Mouse (Mus musculus): ENCODE results near the gene Cd200r2. TPM values are rescaled to one million over a fixed set of nuclear protein-coding genes. Genes with fewer than 3 reads are reported as not detected.
"Not testable (repeated sequence)": the region's sequence is repeated elsewhere in the genome, so short reads cannot be mapped to it uniquely, and the experiment has no call there.

Gene Cd200r2
- polyA plus RNA-seq (2016; fragmentation: Nextera tagmentation; extraction: Ambion mirVana): not detected in 2 replicates

DNA sequence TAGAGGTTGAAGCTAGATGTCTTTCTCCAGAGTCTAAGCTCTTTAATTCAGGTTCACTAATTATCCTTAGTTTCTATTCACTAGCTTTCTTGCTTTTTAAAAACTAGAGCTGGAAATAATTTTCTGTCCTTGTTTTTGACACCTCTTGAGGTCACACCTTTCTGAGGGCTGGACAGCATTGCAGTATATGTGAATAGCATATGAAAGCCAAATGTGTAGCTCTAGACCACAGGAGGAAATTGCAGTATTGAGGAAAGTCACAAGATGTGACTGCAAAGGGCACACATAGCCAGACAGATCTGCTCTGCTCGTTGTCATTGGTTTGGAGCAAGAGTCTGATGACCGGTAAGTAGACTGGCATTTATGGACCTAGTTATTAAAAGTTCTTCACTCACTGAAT lies at the start of gene Cd200r2:
TSS of gene Cd200r2 (plus strand) at position 301 of the 400 bp plus-strand sequence.
- no peaks in the 10 kb centered on the region for H3K4me1 ChIP-seq
- WGBS: 94% methylated on average over 2 of the region's 2 CpGs
- no peak within 1 kb of the TSS for H3K4me2 ChIP-seq (replicated peaks)
- no peak for ATAC-seq (ENCODE audit: low FRiP score, low read depth)
- H3K27me3 ChIP-seq (replicated peaks): no peaks in the 10 kb centered on the region
- H3K36me3 ChIP-seq: no peaks in the 10 kb centered on the region
- H3K9ac ChIP-seq: no peak within 1 kb of the TSS
- H3K9me3 ChIP-seq: no peaks in the 10 kb centered on the region
- no peak within 1 kb of the TSS for H3K4me3 ChIP-seq
- H3K27ac ChIP-seq: no peak within 1 kb of the TSS

DNA sequence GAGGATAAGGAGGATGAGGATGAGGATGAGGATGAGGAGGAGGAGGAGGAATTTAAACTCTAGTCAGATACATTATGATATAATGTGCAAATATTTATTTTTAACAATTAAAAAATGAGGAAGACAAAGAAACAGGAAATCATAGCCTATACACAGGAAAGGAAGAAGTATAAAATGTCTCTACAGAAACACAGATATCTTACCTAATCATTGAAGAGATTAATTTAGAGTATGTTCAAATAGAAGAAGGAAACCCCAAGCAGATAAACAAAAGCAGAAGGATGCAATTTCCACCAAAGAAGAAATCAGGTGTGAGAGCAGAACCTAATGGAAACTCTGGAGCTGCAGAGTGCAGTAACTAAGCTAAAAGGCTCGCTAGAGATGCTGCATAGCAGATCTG lies 48.9 kb upstream of the Cd200r2 start:
- H3K9ac ChIP-seq: no peak overlapping the region
- H3K27me3 ChIP-seq (replicated peaks): no peaks in the 10 kb centered on the region
- H3K4me3 ChIP-seq: no peak overlapping the region
- H3K27ac ChIP-seq: no peak overlapping the region
- no peak overlapping the region for H3K4me2 ChIP-seq (replicated peaks)
- no peaks in the 10 kb centered on the region for H3K36me3 ChIP-seq
- WGBS: 56% methylated on average over 1 of the region's 1 CpGs
- no peaks in the 10 kb centered on the region for H3K4me1 ChIP-seq
- H3K9me3 ChIP-seq: no peaks in the 10 kb centered on the region
- no peak for ATAC-seq (ENCODE audit: low FRiP score, low read depth)

DNA sequence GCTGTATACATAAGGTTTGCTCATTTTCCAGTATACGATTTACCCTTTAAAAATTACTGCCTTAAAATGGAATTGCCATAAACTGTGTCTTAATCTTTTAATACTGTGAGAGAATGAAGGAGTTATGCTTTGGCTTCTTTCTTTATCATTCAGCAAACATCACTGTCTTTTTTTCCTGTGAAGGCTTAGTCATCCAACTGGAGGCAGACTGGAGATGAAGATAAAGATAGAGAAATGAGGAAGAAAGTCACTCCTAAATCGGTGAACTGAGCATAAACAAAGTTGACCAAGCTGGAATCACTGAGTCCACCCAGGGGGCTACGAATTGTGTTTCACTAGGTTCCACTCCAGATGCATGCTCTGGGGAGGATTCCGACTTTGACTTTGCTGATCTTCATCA lies 46.4 kb upstream of the Cd200r2 start:
- H3K27me3 ChIP-seq (replicated peaks): no peaks in the 10 kb centered on the region
- no peaks in the 10 kb centered on the region for H3K9me3 ChIP-seq
- no peaks in the 10 kb centered on the region for H3K36me3 ChIP-seq
- H3K4me3 ChIP-seq: no peak overlapping the region
- no peak overlapping the region for H3K4me2 ChIP-seq (replicated peaks)
- no peak overlapping the region for H3K9ac ChIP-seq
- H3K27ac ChIP-seq: no peak overlapping the region
- no peak for ATAC-seq (ENCODE audit: low FRiP score, low read depth)
- no peaks in the 10 kb centered on the region for H3K4me1 ChIP-seq
- WGBS: 83% methylated on average over 4 of the region's 4 CpGs

DNA sequence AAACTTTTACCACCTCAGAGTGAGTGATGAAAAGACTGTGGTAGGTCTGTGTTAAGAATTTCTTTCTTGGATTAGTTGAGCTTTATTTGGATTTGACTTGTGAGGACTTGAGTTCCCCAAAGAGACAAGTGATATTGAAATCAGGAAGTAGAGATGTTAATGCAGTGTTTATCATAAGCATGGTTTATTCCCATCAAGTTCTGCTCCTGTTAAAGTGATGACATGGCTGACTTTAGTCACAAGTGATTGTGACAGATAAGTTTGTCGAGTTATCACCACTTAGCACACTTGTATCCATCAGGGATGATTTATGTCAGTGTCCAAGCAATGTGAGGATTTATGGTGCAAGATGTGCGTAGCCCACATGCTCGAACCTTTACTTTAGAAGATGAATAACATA lies 34.6 kb upstream of the Cd200r2 start:
- 78% methylated on average over 3 of the region's 3 CpGs for WGBS
- no peak for ATAC-seq (ENCODE audit: low FRiP score, low read depth)
- Histone ChIP-seq H3K9me3 (no peaks in the 10 kb centered on the region), H3K36me3 (no peaks in the 10 kb centered on the region), H3K27ac (no peak overlapping the region), H3K4me2 (replicated peaks) (no peak overlapping the region), H3K27me3 (replicated peaks) (no peaks in the 10 kb centered on the region), H3K9ac (no peak overlapping the region), H3K4me3 (no peak overlapping the region), H3K4me1 (no peaks in the 10 kb centered on the region)

DNA sequence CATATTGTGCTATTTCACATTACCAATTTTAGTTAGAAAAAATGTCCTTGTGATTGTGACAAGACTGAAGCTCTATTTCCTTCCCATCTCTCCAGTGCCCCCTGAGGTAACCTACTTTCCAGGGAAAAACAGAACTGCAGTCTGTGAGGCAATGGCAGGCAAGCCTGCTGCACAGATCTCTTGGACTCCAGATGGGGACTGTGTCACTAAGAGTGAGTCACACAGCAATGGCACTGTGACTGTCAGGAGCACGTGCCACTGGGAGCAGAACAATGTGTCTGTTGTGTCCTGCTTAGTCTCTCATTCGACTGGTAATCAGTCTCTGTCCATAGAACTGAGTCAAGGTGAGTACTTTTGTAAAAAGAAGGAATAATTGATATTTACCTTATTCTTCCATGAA lies 33.7 kb upstream of the Cd200r2 start:
- not testable (repeated sequence) for H3K4me3 ChIP-seq; H3K4me2 ChIP-seq (replicated peaks); H3K4me1 ChIP-seq; H3K9me3 ChIP-seq; H3K27ac ChIP-seq; ATAC-seq (ENCODE audit: low FRiP score, low read depth); H3K9ac ChIP-seq; H3K36me3 ChIP-seq; H3K27me3 ChIP-seq (replicated peaks)
- WGBS: 50% methylated on average over 2 of the region's 2 CpGs

DNA sequence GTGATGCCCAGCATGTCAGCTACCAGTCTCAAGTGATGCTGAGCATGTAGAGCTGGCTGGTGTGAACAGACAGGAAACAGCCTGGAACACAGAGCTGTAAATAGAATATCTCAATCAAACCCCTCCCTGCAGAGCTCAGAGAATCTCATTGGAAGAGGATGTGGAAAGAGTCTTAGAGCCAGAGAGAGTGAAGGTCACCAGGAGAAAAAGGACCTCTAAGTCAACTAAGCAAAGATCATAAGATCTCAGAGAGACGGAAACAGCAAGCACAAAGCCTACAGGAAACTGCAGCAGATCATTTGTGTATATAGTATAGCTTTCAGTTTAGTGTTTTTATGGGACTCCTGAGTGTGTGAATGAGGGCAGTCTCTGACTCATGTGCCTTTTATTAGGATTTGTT lies 8.3 kb downstream of the Cd200r2 start:
- H3K4me1 ChIP-seq: no peaks in the 10 kb centered on the region
- no peaks in the 10 kb centered on the region for H3K9me3 ChIP-seq
- no peak overlapping the region for H3K4me2 ChIP-seq (replicated peaks)
- no peaks in the 10 kb centered on the region for H3K36me3 ChIP-seq
- ATAC-seq (ENCODE audit: low FRiP score, low read depth): no peak
- no peaks in the 10 kb centered on the region for H3K27me3 ChIP-seq (replicated peaks)
- no peak overlapping the region for H3K9ac ChIP-seq
- H3K4me3 ChIP-seq: no peak overlapping the region
- WGBS: 76% methylated on average over 1 of the region's 1 CpGs
- H3K27ac ChIP-seq: no peak overlapping the region

DNA sequence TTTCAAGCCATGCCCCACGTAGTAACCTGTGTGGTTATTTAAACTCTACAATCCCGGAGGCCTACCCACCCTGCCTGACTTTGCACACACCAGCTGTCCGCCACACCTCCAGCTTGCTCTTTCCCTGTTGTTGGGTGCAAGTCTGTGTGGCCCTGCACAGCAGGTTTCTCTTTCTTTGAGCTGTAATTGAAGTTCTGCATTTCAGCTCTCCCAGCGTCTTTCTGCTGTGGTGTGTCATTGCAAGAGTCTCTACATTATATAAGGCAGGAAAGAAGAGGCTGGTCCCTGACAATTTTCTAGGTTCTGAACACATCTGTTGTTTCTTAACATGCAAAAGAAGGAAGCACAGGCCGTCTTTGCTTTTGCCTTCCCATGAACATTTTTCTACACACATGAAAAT lies 9.7 kb downstream of the Cd200r2 start:
- 71% methylated on average over 5 of the region's 5 CpGs for WGBS
- ATAC-seq (ENCODE audit: low FRiP score, low read depth): no peak
- no peaks in the 10 kb centered on the region for H3K27me3 ChIP-seq (replicated peaks)
- H3K9me3 ChIP-seq: no peaks in the 10 kb centered on the region
- no peaks in the 10 kb centered on the region for H3K4me1 ChIP-seq
- no peak overlapping the region for H3K9ac ChIP-seq
- H3K27ac ChIP-seq: no peak overlapping the region
- H3K36me3 ChIP-seq: no peaks in the 10 kb centered on the region
- no peak overlapping the region for H3K4me3 ChIP-seq
- no peak overlapping the region for H3K4me2 ChIP-seq (replicated peaks)

DNA sequence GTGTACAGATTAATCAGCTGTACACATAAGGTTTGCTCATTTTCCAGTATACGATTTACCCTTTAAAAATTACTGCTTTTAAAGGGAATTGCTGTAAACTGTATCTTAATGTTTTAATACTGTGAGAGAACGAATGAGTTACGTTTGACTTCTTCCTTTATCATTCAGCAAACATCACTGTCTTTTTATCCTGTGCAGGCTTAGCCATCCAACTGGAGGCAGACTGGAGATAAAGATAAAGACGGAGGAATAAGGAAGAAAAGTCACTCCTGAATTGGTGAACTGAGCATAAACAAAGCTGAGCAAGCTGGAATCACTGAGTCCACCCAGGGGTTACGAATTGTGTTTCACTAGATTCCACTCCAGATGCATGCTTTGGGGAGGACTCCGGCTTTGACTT lies 10.7 kb downstream of the Cd200r2 start:
- no peak for ATAC-seq (ENCODE audit: low FRiP score, low read depth)
- Histone ChIP-seq H3K9ac (no peak overlapping the region), H3K36me3 (no peaks in the 10 kb centered on the region), H3K27ac (no peak overlapping the region), H3K4me1 (no peaks in the 10 kb centered on the region), H3K4me3 (no peak overlapping the region), H3K27me3 (replicated peaks) (no peaks in the 10 kb centered on the region), H3K4me2 (replicated peaks) (no peak overlapping the region), H3K9me3 (no peaks in the 10 kb centered on the region)
- 88% methylated on average over 6 of the region's 6 CpGs for WGBS

DNA sequence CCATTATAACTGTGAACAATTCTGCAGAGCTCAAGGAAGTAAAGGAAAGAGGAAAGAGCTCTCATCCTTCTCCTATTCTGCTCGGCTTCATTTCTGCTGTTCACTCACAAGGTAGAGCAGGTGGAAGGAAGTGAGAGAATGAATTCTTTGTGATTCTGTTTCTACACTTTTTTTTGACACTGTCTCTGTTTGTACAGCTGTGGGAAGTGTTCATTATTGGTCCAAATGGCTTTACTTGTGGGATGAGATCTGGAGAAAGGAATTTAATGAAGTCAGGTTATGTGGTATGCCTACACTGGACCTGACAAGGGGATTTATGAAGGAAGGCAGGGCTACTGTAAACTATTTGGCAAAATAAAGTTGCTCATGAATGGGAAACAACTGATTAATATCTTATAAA lies 23.9 kb downstream of the Cd200r2 start:
- H3K27ac ChIP-seq: no peak overlapping the region
- H3K4me3 ChIP-seq: no peak overlapping the region
- H3K9ac ChIP-seq: no peak overlapping the region
- H3K36me3 ChIP-seq: no peaks in the 10 kb centered on the region
- 57% methylated on average over 1 of the region's 1 CpGs for WGBS
- ATAC-seq (ENCODE audit: low FRiP score, low read depth): no peak
- no peaks in the 10 kb centered on the region for H3K4me1 ChIP-seq
- no peak overlapping the region for H3K4me2 ChIP-seq (replicated peaks)
- H3K9me3 ChIP-seq: no peaks in the 10 kb centered on the region
- H3K27me3 ChIP-seq (replicated peaks): no peaks in the 10 kb centered on the region

DNA sequence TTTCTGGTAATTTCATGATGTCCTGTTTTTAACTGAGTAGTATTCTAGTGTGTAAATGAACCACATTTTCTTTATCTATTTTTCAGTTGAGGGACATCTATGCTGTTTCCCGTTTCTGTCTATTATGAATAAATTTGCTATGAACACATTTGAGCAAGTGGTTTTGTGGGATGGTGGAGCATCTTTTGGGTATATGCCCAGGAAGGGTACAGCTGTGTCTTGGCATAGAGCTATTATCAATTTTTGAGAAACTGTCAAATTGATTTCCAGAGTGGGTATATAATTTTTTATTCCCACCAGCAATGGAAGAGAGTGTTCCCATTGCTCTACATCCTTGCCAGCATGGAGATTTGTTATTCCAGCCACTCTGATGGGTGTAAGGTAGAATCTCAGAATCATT lies 65.1 kb downstream of the Cd200r2 start:
- Histone ChIP-seq H3K36me3 (no peaks in the 10 kb centered on the region), H3K4me3 (no peak overlapping the region), H3K4me1 (no peaks in the 10 kb centered on the region), H3K9me3 (no peaks in the 10 kb centered on the region), H3K27me3 (replicated peaks) (no peaks in the 10 kb centered on the region), H3K4me2 (replicated peaks) (no peak overlapping the region), H3K9ac (no peak overlapping the region), H3K27ac (no peak overlapping the region)
- WGBS: 83% methylated on average over 1 of the region's 1 CpGs
- no peak for ATAC-seq (ENCODE audit: low FRiP score, low read depth)

DNA sequence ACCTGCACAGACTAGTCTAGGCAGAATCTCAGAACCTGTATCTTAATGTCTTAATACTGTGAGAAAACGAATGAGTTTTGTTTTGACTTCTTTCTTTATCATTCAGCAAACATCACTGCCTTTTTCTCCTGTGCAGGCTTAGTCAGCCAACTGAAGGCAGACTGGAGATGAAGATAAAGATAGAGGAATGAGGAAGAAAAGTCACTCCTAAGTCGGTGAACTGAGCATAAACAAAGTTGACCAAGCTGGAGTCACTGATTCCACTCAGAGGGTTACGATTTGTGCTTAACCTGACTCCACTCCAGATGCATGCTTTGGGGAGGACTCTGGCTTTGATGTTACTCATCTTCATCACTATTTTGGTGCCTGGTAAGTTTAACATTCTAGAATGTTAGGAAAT lies 76.6 kb downstream of the Cd200r2 start, which contains the start of gene Cd200r3:
TSS of gene Cd200r3 (plus strand) at position 211 of the 400 bp plus-strand sequence.
- no peak within 1 kb of the TSS for H3K4me2 ChIP-seq (replicated peaks)
- H3K9me3 ChIP-seq: no peaks in the 10 kb centered on the region
- no peak for ATAC-seq (ENCODE audit: low FRiP score, low read depth)
- H3K4me1 ChIP-seq: no peaks in the 10 kb centered on the region
- no peak within 1 kb of the TSS for H3K27ac ChIP-seq
- WGBS: 86% methylated on average over 3 of the region's 3 CpGs
- H3K4me3 ChIP-seq: no peak within 1 kb of the TSS
- no peaks in the 10 kb centered on the region for H3K27me3 ChIP-seq (replicated peaks)
- H3K36me3 ChIP-seq: no peaks in the 10 kb centered on the region
- no peak within 1 kb of the TSS for H3K9ac ChIP-seq

DNA sequence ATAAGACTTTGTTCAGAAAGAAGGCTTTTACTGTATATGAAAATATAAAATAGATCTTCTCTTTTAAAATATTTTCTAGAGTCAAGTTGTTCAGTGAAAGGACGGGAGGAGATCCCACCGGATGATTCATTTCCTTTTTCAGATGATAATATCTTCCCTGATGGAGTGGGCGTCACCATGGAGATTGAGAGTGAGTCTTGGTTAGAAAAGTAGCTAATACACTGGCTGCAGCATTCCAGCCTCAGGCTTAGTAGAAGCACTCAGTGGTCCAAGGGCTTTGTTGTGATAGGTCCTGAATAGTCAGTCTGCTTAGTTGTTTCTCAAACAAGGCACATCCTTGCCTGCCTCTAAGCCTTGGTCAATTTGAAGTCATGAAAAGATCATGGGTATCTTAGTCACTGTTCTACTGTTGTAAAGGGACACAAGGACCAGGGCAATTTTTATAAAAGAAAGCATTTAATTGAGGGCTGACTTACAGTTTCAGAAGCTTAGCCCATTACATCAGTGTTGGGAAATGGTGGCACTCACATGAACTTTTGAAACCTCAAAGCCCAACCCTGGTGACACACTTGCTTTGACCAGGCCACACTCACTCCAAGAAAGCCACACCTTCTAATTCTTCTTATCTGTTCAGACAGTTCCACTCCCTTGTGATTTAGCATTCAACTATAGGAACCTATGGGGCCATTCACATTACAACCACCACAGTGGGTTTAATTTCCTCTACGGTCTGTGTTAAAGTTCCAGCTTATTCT lies 84.6 kb downstream of the Cd200r2 start:
- 80% methylated on average over 4 of the region's 4 CpGs for WGBS
- no peak overlapping the region for H3K4me2 ChIP-seq (replicated peaks)
- no peak for ATAC-seq (ENCODE audit: low FRiP score, low read depth)
- H3K27me3 ChIP-seq (replicated peaks): no peaks in the 10 kb centered on the region
- H3K36me3 ChIP-seq: no peaks in the 10 kb centered on the region
- no peaks in the 10 kb centered on the region for H3K9me3 ChIP-seq
- H3K4me3 ChIP-seq: no peak overlapping the region
- H3K4me1 ChIP-seq: no peaks in the 10 kb centered on the region
- no peak overlapping the region for H3K9ac ChIP-seq
- no peak overlapping the region for H3K27ac ChIP-seq

DNA sequence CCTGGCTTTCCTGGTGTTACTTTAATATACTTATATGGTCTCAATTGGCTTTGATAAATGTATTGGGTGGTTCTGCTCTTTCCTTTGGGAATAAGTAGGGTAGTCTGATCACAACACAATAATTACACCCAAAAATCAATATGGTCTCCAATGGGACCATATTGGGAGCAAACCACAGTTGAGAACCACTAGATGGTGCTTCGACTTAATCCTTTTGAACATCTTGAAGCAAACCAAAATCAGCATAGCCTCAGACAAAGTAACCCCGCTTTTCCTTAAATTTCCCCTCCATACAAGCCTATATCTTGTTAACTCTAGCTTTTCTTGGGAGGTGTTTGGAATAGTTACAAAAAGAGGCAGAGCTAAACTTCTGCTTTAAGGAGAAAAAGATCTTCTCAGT lies 95.4 kb downstream of the Cd200r2 start:
- WGBS: 88% methylated on average over 2 of the region's 2 CpGs
- Histone ChIP-seq H3K27me3 (replicated peaks) (no peaks in the 10 kb centered on the region), H3K9me3 (no peaks in the 10 kb centered on the region), H3K9ac (no peak overlapping the region), H3K4me3 (no peak overlapping the region), H3K4me2 (replicated peaks) (no peak overlapping the region), H3K36me3 (no peaks in the 10 kb centered on the region), H3K4me1 (no peaks in the 10 kb centered on the region), H3K27ac (no peak overlapping the region)
- ATAC-seq (ENCODE audit: low FRiP score, low read depth): no peak

All from neural tube, embryonic 12.5 days (tissue).